Mouse (Mus musculus): ENCODE measurements around the gene Pax5. TPM values are rescaled to one million over a fixed set of nuclear protein-coding genes. Genes with fewer than 3 reads are reported as not detected.

The Pax5 gene
- polyA plus RNA-seq, 1 experiment from 2014 or later, result 0.71 TPM

- H3K4me3 ChIP-seq, result no peak overlapping the region
- H3K27me3 ChIP-seq (ENCODE audit: poor library complexity, severe bottlenecking), result peaks cover 45% of the 10 kb centered on the region
- DNase-seq (ENCODE audit: extremely low spot score, low spot score), result no peak
- peaks cover 17% of the 10 kb centered on the region for H3K4me1 ChIP-seq
- H3K36me3 ChIP-seq (replicated peaks), result no peaks in the 10 kb centered on the region
- H3K9me3 ChIP-seq, result 0 out of 2 replicates have a peak, but pooled peaks cover 3% of the 10 kb centered on the region
- WGBS, result 89% methylated on average over 3 of the region's 3 CpGs
- no peak overlapping the region for H3K27ac ChIP-seq
Measured at GRCm38 (mm10) chr4:44635618-44636017, 74.7 kb downstream of the Pax5 start.

DNA sequence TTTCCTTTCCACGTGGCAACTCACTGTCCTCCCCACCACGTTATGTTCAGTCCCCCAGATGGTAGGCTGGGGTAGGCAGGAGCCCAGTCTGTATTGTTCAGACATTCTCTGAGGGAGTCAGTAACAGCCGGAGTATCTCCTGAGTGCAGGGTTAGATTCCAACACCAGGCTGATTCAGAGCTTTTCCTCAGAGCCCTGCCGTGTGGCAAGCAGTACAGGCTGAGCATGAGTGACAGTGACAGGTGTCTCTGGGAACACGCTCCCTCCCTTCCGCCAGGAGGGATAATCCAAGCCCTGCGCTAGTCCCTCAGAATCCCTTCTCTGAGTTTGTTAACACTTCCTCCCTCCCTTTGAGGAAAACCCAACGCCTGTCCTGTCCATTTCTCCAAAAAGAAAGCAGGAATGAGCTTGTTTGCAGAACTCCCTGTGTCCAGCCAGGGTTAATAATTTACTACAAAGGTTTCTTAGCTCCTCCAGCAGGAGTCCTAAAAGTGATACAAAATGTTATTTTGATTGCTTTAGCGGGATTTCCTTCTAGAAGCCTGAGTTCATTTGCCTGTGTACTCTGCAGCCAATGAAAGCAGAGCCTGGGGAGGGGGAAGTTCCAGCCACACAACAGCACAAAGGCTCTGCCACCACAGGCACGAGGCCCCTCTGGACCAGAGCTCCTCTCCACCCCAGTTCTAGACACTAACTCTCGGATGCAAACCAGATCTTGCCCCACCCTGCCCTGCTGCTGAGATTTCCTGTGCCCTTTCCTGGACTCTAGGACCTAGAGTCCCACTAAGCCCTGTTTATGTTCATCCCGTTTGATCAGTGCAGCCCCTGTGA lies 76.4 kb downstream of the Pax5 start:
- peaks cover 27% of the 10 kb centered on the region for H3K27me3 ChIP-seq (ENCODE audit: poor library complexity, severe bottlenecking)
- H3K9me3 ChIP-seq, result 0 out of 2 replicates have a peak, but pooled peaks cover 3% of the 10 kb centered on the region
- H3K27ac ChIP-seq, result no peak overlapping the region
- no peak for DNase-seq (ENCODE audit: extremely low spot score, low spot score)
- peaks cover 17% of the 10 kb centered on the region for H3K4me1 ChIP-seq
- 33% methylated on average over 12 of the region's 12 CpGs for WGBS
- H3K4me3 ChIP-seq, result no peak overlapping the region
- no peaks in the 10 kb centered on the region for H3K36me3 ChIP-seq (replicated peaks)

DNA sequence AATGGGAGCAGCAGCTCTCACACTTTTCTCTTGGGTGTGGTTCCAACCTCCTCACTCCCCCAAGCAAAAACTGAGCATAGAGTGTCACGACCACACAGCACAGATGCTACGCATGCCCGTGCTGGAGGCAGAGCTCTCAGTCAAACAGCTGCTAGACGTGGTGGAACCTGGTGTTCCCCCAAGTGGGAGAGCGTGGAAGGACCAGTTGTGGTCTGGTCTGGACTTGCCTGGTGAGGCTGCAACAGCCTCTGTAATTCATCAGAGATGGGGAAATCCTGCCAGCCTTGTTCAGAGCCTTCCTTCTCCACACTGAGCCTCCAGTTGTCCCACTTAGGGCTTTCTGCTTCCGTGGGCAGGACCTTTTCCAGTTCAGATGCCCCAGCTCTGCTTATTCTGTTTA lies 80.2 kb downstream of the Pax5 start:
- peaks cover 17% of the 10 kb centered on the region for H3K4me1 ChIP-seq
- no peaks in the 10 kb centered on the region for H3K9me3 ChIP-seq
- DNase-seq (ENCODE audit: extremely low spot score, low spot score), result no peak
- H3K36me3 ChIP-seq (replicated peaks), result no peaks in the 10 kb centered on the region
- 82% methylated on average over 6 of the region's 6 CpGs for WGBS
- H3K27ac ChIP-seq, result no peak overlapping the region
- H3K4me3 ChIP-seq, result no peak overlapping the region
- H3K27me3 ChIP-seq (ENCODE audit: poor library complexity, severe bottlenecking), result peaks cover 22% of the 10 kb centered on the region

GRCm38 (mm10) chr4:44627890-44628289 lies 82.4 kb downstream of the Pax5 start:
- Histone ChIP-seq H3K4me1 (no peaks in the 10 kb centered on the region), H3K27ac (no peak overlapping the region), H3K36me3 (replicated peaks) (no peaks in the 10 kb centered on the region), H3K27me3 (ENCODE audit: poor library complexity, severe bottlenecking) (0 out of 2 replicates have a peak, but pooled peaks cover 3% of the 10 kb centered on the region), H3K9me3 (no peaks in the 10 kb centered on the region), H3K4me3 (no peak overlapping the region)
- no peak for DNase-seq (ENCODE audit: extremely low spot score, low spot score)

DNA sequence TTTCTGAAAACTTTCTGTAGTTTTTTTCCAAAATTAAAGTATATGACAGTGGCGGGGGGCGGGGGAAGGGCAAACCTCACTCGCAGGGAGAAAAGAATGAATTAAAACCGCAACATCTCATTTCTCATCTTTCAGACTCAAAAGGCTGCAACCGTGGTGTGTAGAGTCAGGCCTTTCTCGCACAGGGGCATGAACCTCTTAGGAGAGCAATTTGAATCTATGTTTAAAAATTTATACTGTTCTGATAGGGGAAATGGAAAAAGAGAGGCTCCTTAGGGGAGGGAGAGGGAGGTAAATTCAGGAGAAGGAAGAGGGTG lies 85.2 kb downstream of the Pax5 start:
- H3K27me3 ChIP-seq (ENCODE audit: poor library complexity, severe bottlenecking), result no peaks in the 10 kb centered on the region
- H3K36me3 ChIP-seq (replicated peaks), result no peaks in the 10 kb centered on the region
- no peak overlapping the region for H3K27ac ChIP-seq
- H3K4me3 ChIP-seq, result no peak overlapping the region
- H3K9me3 ChIP-seq, result no peaks in the 10 kb centered on the region
- WGBS, result 91% methylated on average over 6 of the region's 6 CpGs
- no peaks in the 10 kb centered on the region for H3K4me1 ChIP-seq
- DNase-seq (ENCODE audit: extremely low spot score, low spot score), result no peak

DNA sequence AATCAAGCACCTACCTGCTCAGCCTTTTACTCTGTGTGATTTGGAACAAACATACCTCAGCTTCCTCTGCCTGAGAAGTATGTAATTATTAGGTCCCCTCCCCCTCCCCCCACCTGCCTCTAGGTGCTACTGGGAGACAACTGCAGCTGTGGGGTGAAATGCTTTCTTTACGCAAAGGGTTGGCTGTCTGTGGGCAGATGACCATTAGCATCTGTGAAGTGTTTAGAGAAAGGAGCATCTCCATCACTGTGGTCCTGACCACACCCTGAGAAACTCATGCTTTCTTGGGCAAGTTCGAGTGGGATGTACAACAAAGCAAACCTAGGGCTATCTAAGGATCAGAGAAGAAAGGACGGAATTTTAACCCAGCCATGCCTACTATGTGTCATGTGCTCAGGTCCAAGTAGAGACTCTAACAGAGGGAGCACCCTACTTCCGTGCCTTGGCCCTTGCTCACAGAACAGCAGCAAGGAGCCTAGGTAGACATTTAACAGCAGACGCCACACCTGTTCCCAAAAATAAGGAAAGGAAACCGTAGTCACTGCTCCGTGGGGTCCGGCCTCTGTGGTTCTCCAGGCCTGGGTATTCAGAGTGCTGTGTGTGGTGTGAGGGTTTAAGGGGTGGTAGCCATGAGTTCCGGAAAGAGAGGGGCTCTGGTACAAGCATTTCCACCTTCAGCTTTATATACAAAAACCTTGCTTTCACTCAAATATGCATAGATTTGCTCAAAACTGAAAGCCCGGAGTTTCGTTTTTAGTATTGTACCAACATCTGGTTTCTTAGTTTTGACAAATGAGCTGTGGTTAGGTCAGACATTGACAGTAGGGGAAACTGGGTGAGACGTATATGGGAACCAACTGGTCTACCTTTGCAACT lies 85.8 kb downstream of the Pax5 start:
- no peak for DNase-seq (ENCODE audit: extremely low spot score, low spot score)
- 91% methylated on average over 12 of the region's 12 CpGs for WGBS
- Histone ChIP-seq H3K4me3 (no peak overlapping the region), H3K36me3 (replicated peaks) (no peaks in the 10 kb centered on the region), H3K4me1 (no peaks in the 10 kb centered on the region), H3K9me3 (no peaks in the 10 kb centered on the region), H3K27ac (no peak overlapping the region), H3K27me3 (ENCODE audit: poor library complexity, severe bottlenecking) (no peaks in the 10 kb centered on the region)

GRCm38 (mm10) chr4:44623435-44623727 lies 86.9 kb downstream of the Pax5 start:
- H3K4me1 ChIP-seq, result no peaks in the 10 kb centered on the region
- DNase-seq (ENCODE audit: extremely low spot score, low spot score), result no peak
- WGBS, result 89% methylated on average over 5 of the region's 5 CpGs
- no peak overlapping the region for H3K27ac ChIP-seq
- H3K36me3 ChIP-seq (replicated peaks), result no peaks in the 10 kb centered on the region
- no peaks in the 10 kb centered on the region for H3K27me3 ChIP-seq (ENCODE audit: poor library complexity, severe bottlenecking)
- no peaks in the 10 kb centered on the region for H3K9me3 ChIP-seq
- no peak overlapping the region for H3K4me3 ChIP-seq

DNA sequence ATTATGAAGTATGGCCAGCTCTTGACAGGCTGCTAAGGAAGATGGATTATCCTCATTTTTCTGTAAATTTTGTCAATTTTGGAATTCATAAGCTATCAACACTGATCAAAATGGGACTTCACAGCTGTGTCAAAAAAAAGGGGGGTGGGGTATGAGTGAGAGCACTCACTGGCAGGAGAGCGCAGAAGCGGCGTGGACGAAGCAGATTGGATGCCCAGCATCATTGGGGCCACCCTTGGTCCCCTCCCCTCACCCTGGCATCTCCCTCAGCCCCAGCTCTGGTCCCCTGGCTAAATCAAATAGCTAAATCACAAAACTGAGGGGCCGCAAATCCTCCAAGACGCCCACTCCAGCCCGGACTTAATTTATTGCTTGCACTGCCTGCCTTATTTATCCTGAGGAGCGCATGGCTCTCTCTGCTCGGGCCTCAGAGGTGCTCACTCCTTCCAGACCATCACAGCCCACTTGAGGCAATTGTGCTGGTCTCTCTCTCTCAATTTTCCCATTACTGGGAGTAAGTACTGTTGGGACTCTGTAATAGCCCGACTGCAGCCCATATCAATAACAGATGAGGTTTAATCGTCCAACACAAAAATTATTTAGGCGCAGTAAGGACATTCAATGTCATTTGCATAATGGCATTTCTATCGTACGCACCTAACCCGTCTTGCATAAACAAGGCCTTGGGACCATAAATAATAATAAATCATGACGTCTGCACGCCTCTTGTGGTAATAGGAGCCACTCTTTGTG lies 87.4 kb downstream of the Pax5 start:
- 92% methylated on average over 17 of the region's 17 CpGs for WGBS

DNA sequence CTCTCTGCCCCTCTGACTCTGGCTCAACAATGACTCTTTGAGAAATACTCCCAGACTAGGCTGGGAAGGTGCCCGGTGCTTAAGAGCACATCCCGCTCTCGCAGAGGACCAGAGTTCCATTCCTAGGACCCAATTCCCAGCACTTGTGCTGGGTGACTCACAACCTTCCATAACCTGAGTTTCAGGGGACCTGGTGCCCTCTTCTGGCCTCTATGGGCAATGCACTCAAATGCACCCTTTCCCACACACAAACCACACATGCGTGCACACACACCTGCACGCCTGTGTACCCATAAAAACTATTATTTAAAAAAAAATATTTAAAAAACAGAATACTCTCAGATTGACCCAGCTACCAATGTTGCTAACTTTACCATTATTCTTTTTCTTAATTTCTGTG lies 90.0 kb downstream of the Pax5 start:
- H3K36me3 ChIP-seq (replicated peaks), result no peaks in the 10 kb centered on the region
- H3K27me3 ChIP-seq (ENCODE audit: poor library complexity, severe bottlenecking), result no peaks in the 10 kb centered on the region
- H3K27ac ChIP-seq, result no peak overlapping the region
- H3K4me3 ChIP-seq, result no peak overlapping the region
- no peak for DNase-seq (ENCODE audit: extremely low spot score, low spot score)
- no peaks in the 10 kb centered on the region for H3K9me3 ChIP-seq
- 92% methylated on average over 5 of the region's 5 CpGs for WGBS
- no peaks in the 10 kb centered on the region for H3K4me1 ChIP-seq

More for the DNA sequence above, 87.4 kb downstream of the Pax5 start:
- no peaks in the 10 kb centered on the region for H3K9me3 ChIP-seq
- no peaks in the 10 kb centered on the region for H3K4me1 ChIP-seq
- H3K4me3 ChIP-seq, result no peak overlapping the region
- H3K27me3 ChIP-seq (ENCODE audit: poor library complexity, severe bottlenecking), result no peaks in the 10 kb centered on the region
- H3K27ac ChIP-seq, result no peak overlapping the region
- no peaks in the 10 kb centered on the region for H3K36me3 ChIP-seq (replicated peaks)
- DNase-seq (ENCODE audit: extremely low spot score, low spot score), result no peak

GRCm38 (mm10) chr4:44614066-44614667 lies 96.1 kb downstream of the Pax5 start:
- WGBS, result 91% methylated on average over 8 of the region's 8 CpGs
- no peaks in the 10 kb centered on the region for H3K4me1 ChIP-seq
- no peaks in the 10 kb centered on the region for H3K27me3 ChIP-seq (ENCODE audit: poor library complexity, severe bottlenecking)
- H3K27ac ChIP-seq, result no peak overlapping the region
- H3K4me3 ChIP-seq, result no peak overlapping the region
- no peaks in the 10 kb centered on the region for H3K36me3 ChIP-seq (replicated peaks)
- no peaks in the 10 kb centered on the region for H3K9me3 ChIP-seq
- no peak for DNase-seq (ENCODE audit: extremely low spot score, low spot score)

GRCm38 (mm10) chr4:44612392-44612791 lies 97.9 kb downstream of the Pax5 start:
- WGBS, result 90% methylated on average over 3 of the region's 3 CpGs
- H3K27me3 ChIP-seq (ENCODE audit: poor library complexity, severe bottlenecking), result no peaks in the 10 kb centered on the region
- DNase-seq (ENCODE audit: extremely low spot score, low spot score), result no peak

GRCm38 (mm10) chr4:44605453-44605852 lies 104.8 kb downstream of the Pax5 start:
- H3K4me3 ChIP-seq, result no peak overlapping the region
- 94% methylated on average over 2 of the region's 2 CpGs for WGBS
- no peaks in the 10 kb centered on the region for H3K36me3 ChIP-seq (replicated peaks)
- H3K9me3 ChIP-seq, result no peaks in the 10 kb centered on the region
- H3K4me1 ChIP-seq, result peaks cover 28% of the 10 kb centered on the region
- no peak for DNase-seq (ENCODE audit: extremely low spot score, low spot score)
- no peak overlapping the region for H3K27ac ChIP-seq
- H3K27me3 ChIP-seq (ENCODE audit: poor library complexity, severe bottlenecking), result no peaks in the 10 kb centered on the region

More at GRCm38 (mm10) chr4:44612392-44612791, 97.9 kb downstream of the Pax5 start:
- H3K9me3 ChIP-seq, result no peaks in the 10 kb centered on the region
- H3K36me3 ChIP-seq (replicated peaks), result no peaks in the 10 kb centered on the region
- no peaks in the 10 kb centered on the region for H3K4me1 ChIP-seq
- no peak overlapping the region for H3K4me3 ChIP-seq
- H3K27ac ChIP-seq, result no peak overlapping the region
